Mouse (Mus musculus): ENCODE results near the gene Angptl7. TPM values are rescaled to one million over a fixed set of nuclear protein-coding genes. Genes with fewer than 3 reads are reported as not detected.

The Angptl7 gene
- total and polyA plus RNA-seq, 2 experiments from 2014 or later = 4.9 to 8.9 TPM

DNA sequence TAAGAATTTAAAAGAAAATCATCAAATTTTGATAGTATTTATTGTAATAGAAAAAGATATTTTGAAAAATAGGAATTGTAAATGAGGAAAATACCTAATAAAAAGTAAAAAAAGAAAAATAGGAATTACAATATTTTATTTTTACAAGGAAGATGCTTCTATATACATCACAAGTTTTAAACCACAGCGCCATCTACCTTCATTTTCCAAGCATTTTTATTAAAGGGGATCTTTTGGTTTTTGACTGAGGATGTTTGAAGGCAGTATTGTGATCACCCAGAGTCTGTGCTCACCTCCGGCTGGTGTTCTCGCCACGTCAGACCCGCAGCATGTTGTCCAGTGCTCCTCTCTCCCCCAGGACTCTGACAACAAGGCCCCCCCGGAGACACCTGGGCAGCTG, 5.1 kb downstream of the Angptl7 start:
- no peak overlapping the region for H3K4me2 ChIP-seq (ENCODE audit: low read depth, low read length)
- no peaks in the 10 kb centered on the region for H3K27me3 ChIP-seq (ENCODE audit: control insufficient read depth, insufficient read depth, low read length)
- WGBS = 91% methylated on average over 6 of the region's 6 CpGs
- no peaks in the 10 kb centered on the region for H3K9me3 ChIP-seq (replicated peaks; ENCODE audit: control insufficient read depth, low read length)
- H3K9ac ChIP-seq (replicated peaks; ENCODE audit: low read depth, low read length) = no peak overlapping the region
- DNase-seq (ENCODE audit: low spot score) = no peak
- no peaks in the 10 kb centered on the region for H3K4me1 ChIP-seq (ENCODE audit: control insufficient read depth, insufficient read depth)
- no peak for ATAC-seq (ENCODE audit: insufficient read depth, low read depth)
- H3K36me3 ChIP-seq (replicated peaks; ENCODE audit: control insufficient read depth, insufficient read depth, low read length) = peaks cover 72% of the 10 kb centered on the region
- H3K4me3 ChIP-seq (ENCODE audit: low read depth, low read length) = no peak overlapping the region
- no peak overlapping the region for H3K27ac ChIP-seq (ENCODE audit: low read depth)
- TF ChIP-seq EP300 (IDR thresholded peaks at IDR 0.05; ENCODE audit: low read depth) = no peak
- TF ChIP-seq CTCF (IDR thresholded peaks at IDR 0.05; ENCODE audit: low read depth) = no peak

DNA sequence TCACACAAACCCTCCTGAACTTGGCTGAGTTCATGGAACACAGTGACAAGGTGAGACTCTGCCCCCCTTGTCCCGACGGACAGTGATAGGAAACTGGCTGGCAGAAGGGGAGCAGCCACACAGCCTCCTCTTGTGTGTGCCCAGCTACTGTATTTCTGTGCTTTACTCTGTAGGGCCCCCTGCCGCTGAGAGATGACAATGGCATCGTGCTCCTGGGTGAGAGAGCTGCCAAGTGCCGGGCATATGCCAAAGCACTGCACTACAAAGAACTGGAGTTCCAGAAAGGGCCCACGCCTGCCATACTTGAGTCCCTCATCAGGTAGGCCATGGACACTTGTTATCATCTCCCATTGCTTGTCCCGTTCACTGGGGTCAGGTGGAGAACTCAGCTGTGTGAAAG, 8.8 kb downstream of the Angptl7 start:
- 84% methylated on average over 7 of the region's 7 CpGs for WGBS
- ATAC-seq (ENCODE audit: insufficient read depth, low read depth) (no peak), DNase-seq (ENCODE audit: low spot score) (no peak)
- H3K27ac ChIP-seq (ENCODE audit: low read depth) = no peak overlapping the region
- H3K27me3 ChIP-seq (ENCODE audit: control insufficient read depth, insufficient read depth, low read length) = no peaks in the 10 kb centered on the region
- no peak overlapping the region for H3K4me2 ChIP-seq (ENCODE audit: low read depth, low read length)
- H3K36me3 ChIP-seq (replicated peaks; ENCODE audit: control insufficient read depth, insufficient read depth, low read length) = peaks cover 80% of the 10 kb centered on the region
- no peak overlapping the region for H3K4me3 ChIP-seq (ENCODE audit: low read depth, low read length)
- no peak overlapping the region for H3K9ac ChIP-seq (replicated peaks; ENCODE audit: low read depth, low read length)
- no peaks in the 10 kb centered on the region for H3K4me1 ChIP-seq (ENCODE audit: control insufficient read depth, insufficient read depth)
- TF ChIP-seq CTCF (IDR thresholded peaks at IDR 0.05; ENCODE audit: low read depth) (no peak), EP300 (IDR thresholded peaks at IDR 0.05; ENCODE audit: low read depth) (no peak)
- H3K9me3 ChIP-seq (replicated peaks; ENCODE audit: control insufficient read depth, low read length) = no peaks in the 10 kb centered on the region

DNA sequence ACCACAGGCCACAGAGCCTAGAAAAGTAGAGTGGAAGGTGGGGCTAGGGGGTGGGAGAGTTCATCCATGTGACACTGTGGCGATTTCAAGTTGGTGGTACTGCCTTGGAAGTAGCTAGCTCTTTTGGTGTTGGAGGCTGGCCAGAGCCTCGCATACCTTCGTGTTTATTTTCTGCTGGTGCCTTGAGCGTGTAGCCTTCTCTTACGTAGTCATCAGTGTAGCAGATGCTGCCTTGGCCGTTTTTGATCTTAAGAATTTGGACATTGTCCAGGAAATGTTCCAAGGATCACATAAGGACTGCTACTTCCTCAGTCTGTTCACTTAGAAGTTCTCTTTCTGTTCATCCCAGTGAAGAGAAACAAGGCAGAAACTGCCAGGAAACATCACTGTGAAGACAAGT, 9.8 kb downstream of the Angptl7 start:
- no peaks in the 10 kb centered on the region for H3K9me3 ChIP-seq (replicated peaks; ENCODE audit: control insufficient read depth, low read length)
- 16% methylated on average over 6 of the region's 6 CpGs for WGBS
- ATAC-seq (ENCODE audit: insufficient read depth, low read depth) (peak; percentile 37; the same call in 1 of the 2 replicates), DNase-seq (ENCODE audit: low spot score) (no peak)
- H3K36me3 ChIP-seq (replicated peaks; ENCODE audit: control insufficient read depth, insufficient read depth, low read length) = peaks cover 83% of the 10 kb centered on the region
- H3K4me3 ChIP-seq (ENCODE audit: low read depth, low read length) = no peak overlapping the region
- H3K27ac ChIP-seq (ENCODE audit: low read depth) = no peak overlapping the region
- H3K4me2 ChIP-seq (ENCODE audit: low read depth, low read length) = no peak overlapping the region
- no peak for TF ChIP-seq EP300 (IDR thresholded peaks at IDR 0.05; ENCODE audit: low read depth)
- no peak for TF ChIP-seq CTCF (IDR thresholded peaks at IDR 0.05; ENCODE audit: low read depth)
- no peaks in the 10 kb centered on the region for H3K27me3 ChIP-seq (ENCODE audit: control insufficient read depth, insufficient read depth, low read length)
- H3K4me1 ChIP-seq (ENCODE audit: control insufficient read depth, insufficient read depth) = no peaks in the 10 kb centered on the region
- no peak overlapping the region for H3K9ac ChIP-seq (replicated peaks; ENCODE audit: low read depth, low read length)

DNA sequence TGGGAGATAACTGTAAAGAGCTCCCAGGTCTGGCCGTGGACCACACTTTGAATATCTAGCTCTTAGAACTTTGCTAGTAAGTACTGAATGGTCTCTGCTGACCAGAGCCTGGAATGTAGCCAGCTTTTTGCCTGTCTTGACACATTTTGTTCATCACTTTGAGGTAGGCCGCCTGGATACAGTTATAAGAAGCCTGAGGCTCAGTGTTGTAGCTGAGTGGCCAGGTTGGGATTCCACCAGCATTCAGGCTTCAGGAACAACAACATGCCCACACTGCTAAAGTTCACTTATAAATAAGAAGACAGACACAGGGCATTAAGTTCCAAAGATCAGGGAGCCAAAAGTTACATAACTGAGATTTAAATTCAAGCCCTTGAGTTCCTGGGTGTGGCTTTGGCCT, 12.4 kb downstream of the Angptl7 start:
- ATAC-seq (ENCODE audit: insufficient read depth, low read depth) (no peak), DNase-seq (ENCODE audit: low spot score) (no peak)
- Histone ChIP-seq H3K9me3 (replicated peaks; ENCODE audit: control insufficient read depth, low read length) (no peaks in the 10 kb centered on the region), H3K4me2 (ENCODE audit: low read depth, low read length) (no peak overlapping the region), H3K4me1 (ENCODE audit: control insufficient read depth, insufficient read depth) (no peaks in the 10 kb centered on the region), H3K9ac (replicated peaks; ENCODE audit: low read depth, low read length) (no peak overlapping the region), H3K36me3 (replicated peaks; ENCODE audit: control insufficient read depth, insufficient read depth, low read length) (peaks cover 96% of the 10 kb centered on the region), H3K27me3 (ENCODE audit: control insufficient read depth, insufficient read depth, low read length) (no peaks in the 10 kb centered on the region), H3K27ac (ENCODE audit: low read depth) (no peak overlapping the region), H3K4me3 (ENCODE audit: low read depth, low read length) (no peak overlapping the region)
- TF ChIP-seq CTCF (IDR thresholded peaks at IDR 0.05; ENCODE audit: low read depth) = no peak
- TF ChIP-seq EP300 (IDR thresholded peaks at IDR 0.05; ENCODE audit: low read depth) = no peak
- WGBS = 43% methylated on average over 2 of the region's 2 CpGs

DNA sequence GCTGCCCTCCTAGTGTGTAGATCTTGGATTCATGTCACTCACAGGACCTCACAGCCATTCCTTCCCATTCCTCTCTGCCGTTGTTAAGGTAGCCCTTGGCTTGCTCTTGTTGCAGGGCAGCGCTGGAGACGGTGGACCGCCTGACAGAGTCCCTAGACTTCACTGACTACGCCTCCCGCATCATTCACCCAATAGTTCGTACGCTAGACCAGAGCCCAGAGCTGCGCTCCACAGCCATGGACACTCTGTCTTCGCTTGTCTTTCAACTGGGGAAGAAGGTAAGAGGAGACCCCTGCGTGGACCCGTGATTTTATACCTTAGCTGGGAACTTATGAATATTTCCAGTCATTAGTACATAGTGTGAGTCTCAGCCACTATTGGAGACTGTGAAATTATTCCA, 15.7 kb downstream of the Angptl7 start:
- ATAC-seq (ENCODE audit: insufficient read depth, low read depth) (no peak), DNase-seq (ENCODE audit: low spot score) (no peak)
- Histone ChIP-seq H3K4me2 (ENCODE audit: low read depth, low read length) (no peak overlapping the region), H3K9me3 (replicated peaks; ENCODE audit: control insufficient read depth, low read length) (no peaks in the 10 kb centered on the region), H3K27ac (ENCODE audit: low read depth) (no peak overlapping the region), H3K27me3 (ENCODE audit: control insufficient read depth, insufficient read depth, low read length) (no peaks in the 10 kb centered on the region), H3K36me3 (replicated peaks; ENCODE audit: control insufficient read depth, insufficient read depth, low read length) (peaks cover 96% of the 10 kb centered on the region), H3K4me3 (ENCODE audit: low read depth, low read length) (no peak overlapping the region), H3K9ac (replicated peaks; ENCODE audit: low read depth, low read length) (no peak overlapping the region), H3K4me1 (ENCODE audit: control insufficient read depth, insufficient read depth) (no peaks in the 10 kb centered on the region)
- whole genome bisulfite sequencing = 96% methylated on average over 12 of the region's 12 CpGs
- TF ChIP-seq CTCF (IDR thresholded peaks at IDR 0.05; ENCODE audit: low read depth) = no peak
- no peak for TF ChIP-seq EP300 (IDR thresholded peaks at IDR 0.05; ENCODE audit: low read depth)

DNA sequence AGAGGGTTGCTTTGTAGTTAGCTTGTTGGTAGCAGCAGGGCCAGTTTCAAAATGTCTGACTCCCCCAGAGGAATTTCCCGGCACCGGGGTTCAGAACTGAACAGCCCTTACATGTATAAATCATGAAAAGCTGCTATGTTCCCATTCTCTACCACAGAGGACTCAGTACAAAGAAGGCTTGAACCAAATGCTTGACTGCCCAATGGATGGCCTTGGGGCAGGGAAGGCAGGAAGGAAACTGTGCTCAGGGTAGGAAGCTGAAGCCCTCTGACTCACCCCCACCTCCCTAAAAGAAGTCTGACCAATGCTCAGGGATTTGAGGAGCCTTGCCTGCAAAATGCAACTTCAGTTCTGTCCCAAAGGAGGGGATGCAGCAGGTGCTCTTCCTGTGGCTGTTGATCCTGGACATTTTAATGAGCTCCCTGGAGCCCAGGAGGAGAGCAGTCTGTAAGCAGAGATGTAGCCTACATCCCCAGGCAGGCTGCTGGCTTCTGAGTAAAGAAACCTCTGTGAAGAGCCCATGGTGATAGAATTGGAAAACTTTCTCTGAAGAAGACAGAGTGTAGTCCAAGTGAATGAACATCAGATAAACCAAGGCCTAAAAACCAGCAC, 18.6 kb downstream of the Angptl7 start:
- no peak overlapping the region for H3K4me2 ChIP-seq (ENCODE audit: low read depth, low read length)
- H3K27ac ChIP-seq (ENCODE audit: low read depth) = no peak overlapping the region
- H3K4me3 ChIP-seq (ENCODE audit: low read depth, low read length) = no peak overlapping the region
- ATAC-seq (ENCODE audit: insufficient read depth, low read depth) = no peak
- 81% methylated on average over 2 of the region's 2 CpGs for WGBS
- H3K9me3 ChIP-seq (replicated peaks; ENCODE audit: control insufficient read depth, low read length) = no peaks in the 10 kb centered on the region
- no peak overlapping the region for H3K9ac ChIP-seq (replicated peaks; ENCODE audit: low read depth, low read length)
- no peaks in the 10 kb centered on the region for H3K27me3 ChIP-seq (ENCODE audit: control insufficient read depth, insufficient read depth, low read length)
- DNase-seq (ENCODE audit: low spot score) = no peak
- H3K36me3 ChIP-seq (replicated peaks; ENCODE audit: control insufficient read depth, insufficient read depth, low read length) = peaks cover 96% of the 10 kb centered on the region
- TF ChIP-seq EP300 (IDR thresholded peaks at IDR 0.05; ENCODE audit: low read depth) (no peak), CTCF (IDR thresholded peaks at IDR 0.05; ENCODE audit: low read depth) (no peak)
- no peaks in the 10 kb centered on the region for H3K4me1 ChIP-seq (ENCODE audit: control insufficient read depth, insufficient read depth)

Data from heart, postnatal 0 days (tissue).